Comparison of ENCODE assay signal across 8 mouse cellular contexts in genomic region chr11:69795983-69796435, GRCm38 (mm10). TPM values are rescaled to one million over a fixed set of nuclear protein-coding genes. Genes with fewer than 3 reads are reported as not detected.
DNase-seq lines count a peak whose midpoint lies in the region; ATAC-seq and TF ChIP-seq lines count a peak whose summit lies in the region.

No protein-coding gene starts in this region.

- H3K9ac ChIP-seq in kidney, postnatal 0 days (ENCODE audit: low read depth, low read length): peak overlapping the region; percentile 67; the same call in 1 of the 2 replicates
- no peak overlapping the region; the same call in 1 of the 2 replicates for H3K9ac ChIP-seq in embryonic facial prominence, embryonic 11.5 days (replicated peaks; ENCODE audit: low read length)
- no peak overlapping the region for H3K9ac ChIP-seq in hindbrain, embryonic 15.5 days
- no peak overlapping the region for H3K9ac ChIP-seq in midbrain, postnatal 0 days (replicated peaks; ENCODE audit: low read length, poor library complexity, severe bottlenecking)

- H3K27ac ChIP-seq in kidney, postnatal 0 days: no peak overlapping the region
- H3K27ac ChIP-seq in embryonic facial prominence, embryonic 11.5 days (replicated peaks; ENCODE audit: low read depth, low read length): no peak overlapping the region
- H3K27ac ChIP-seq in hindbrain, embryonic 15.5 days (replicated peaks): no peak overlapping the region
- H3K27ac ChIP-seq in midbrain, postnatal 0 days (ENCODE audit: low read depth, low read length): no peak overlapping the region

- no peak for ATAC-seq in kidney, postnatal 0 days (replicated peaks; ENCODE audit: low FRiP score, low read depth)
- ATAC-seq in embryonic facial prominence, embryonic 11.5 days (replicated peaks; ENCODE audit: insufficient number of reproducible peaks, low FRiP score, low TSS enrichment, low read depth): no peak
- ATAC-seq in hindbrain, embryonic 15.5 days (ENCODE audit: low FRiP score, low read depth): no peak
- no peak for ATAC-seq in midbrain, postnatal 0 days (ENCODE audit: low FRiP score)
- no peak for ATAC-seq in cerebellum, adult (ENCODE audit: insufficient number of reproducible peaks, low FRiP score, low TSS enrichment)

- peak overlapping the region; percentile 95 for H3K4me2 ChIP-seq in kidney, postnatal 0 days (ENCODE audit: low read length)
- H3K4me2 ChIP-seq in embryonic facial prominence, embryonic 11.5 days (ENCODE audit: low read depth, low read length): peak overlapping the region; percentile 80
- H3K4me2 ChIP-seq in hindbrain, embryonic 15.5 days: peak overlapping the region; percentile 89
- peak overlapping the region; percentile 80 for H3K4me2 ChIP-seq in midbrain, postnatal 0 days (ENCODE audit: low read depth, low read length, poor library complexity, severe bottlenecking)

- peaks cover 18% of the 10 kb centered on the region for H3K4me1 ChIP-seq in kidney, postnatal 0 days (replicated peaks; ENCODE audit: insufficient read depth, low read length)
- peaks cover 12% of the 10 kb centered on the region; the same call in 1 of the 2 replicates for H3K4me1 ChIP-seq in embryonic facial prominence, embryonic 11.5 days (ENCODE audit: control insufficient read depth, insufficient read depth, low read length)
- H3K4me1 ChIP-seq in hindbrain, embryonic 15.5 days (replicated peaks): peaks cover 32% of the 10 kb centered on the region
- peaks cover 8% of the 10 kb centered on the region; the same call in 1 of the 2 replicates for H3K4me1 ChIP-seq in midbrain, postnatal 0 days (ENCODE audit: insufficient read depth, low read length)

- TF ChIP-seq CTCF in kidney, postnatal 0 days (IDR thresholded peaks at IDR 0.05; ENCODE audit: low read depth): no peak
- TF ChIP-seq CTCF in midbrain, postnatal 0 days (IDR thresholded peaks at IDR 0.05): no peak

- intact Hi-C loops in left cerebral cortex, postnatal 4 days (cut with DNase I): no loop called here

- H3K27me3 ChIP-seq in kidney, postnatal 0 days (ENCODE audit: insufficient read depth, low read length): no peaks in the 10 kb centered on the region
- peaks cover 17% of the 10 kb centered on the region for H3K27me3 ChIP-seq in embryonic facial prominence, embryonic 11.5 days (ENCODE audit: control insufficient read depth, insufficient read depth, low read length)
- peaks cover 17% of the 10 kb centered on the region; the same call in 1 of the 2 replicates for H3K27me3 ChIP-seq in hindbrain, embryonic 15.5 days
- no peaks in the 10 kb centered on the region; the same call in 1 of the 2 replicates for H3K27me3 ChIP-seq in midbrain, postnatal 0 days (ENCODE audit: insufficient read depth, low read length)

- no peak for DNase-seq in kidney, postnatal 0 days (ENCODE audit: low spot score)
- DNase-seq in kidney, postnatal 10 days: no peak
- no peak for DNase-seq in embryonic facial prominence, embryonic 11.5 days (ENCODE audit: low spot score)
- no peak for DNase-seq in midbrain, postnatal 0 days (ENCODE audit: low spot score)
- DNase-seq in thymus, postnatal 10 days (ENCODE audit: low spot score in 2 of 2): no peak
- no peak for DNase-seq in left cerebral cortex, postnatal 4 days

- H3K36me3 ChIP-seq in kidney, postnatal 0 days (ENCODE audit: insufficient read depth, low read length): no peaks in the 10 kb centered on the region
- no peaks in the 10 kb centered on the region for H3K36me3 ChIP-seq in embryonic facial prominence, embryonic 11.5 days (replicated peaks; ENCODE audit: control insufficient read depth, insufficient read depth, low read depth, low read length)
- H3K36me3 ChIP-seq in hindbrain, embryonic 15.5 days: no peaks in the 10 kb centered on the region
- 0 out of 2 replicates have a peak, but pooled peaks cover 6% of the 10 kb centered on the region for H3K36me3 ChIP-seq in midbrain, postnatal 0 days (ENCODE audit: insufficient read depth, low read length)

- H3K4me3 ChIP-seq in kidney, postnatal 0 days (replicated peaks; ENCODE audit: low read depth, low read length): peak overlapping the region; percentile 50
- peak overlapping the region; percentile 40 for H3K4me3 ChIP-seq in embryonic facial prominence, embryonic 11.5 days (ENCODE audit: low read depth, low read length)
- H3K4me3 ChIP-seq in hindbrain, embryonic 15.5 days: peak overlapping the region; percentile 47
- H3K4me3 ChIP-seq in midbrain, postnatal 0 days (ENCODE audit: low read depth, low read length): peak overlapping the region; percentile 40

- no peaks in the 10 kb centered on the region for H3K9me3 ChIP-seq in kidney, postnatal 0 days (replicated peaks; ENCODE audit: low read length)
- H3K9me3 ChIP-seq in embryonic facial prominence, embryonic 11.5 days (replicated peaks; ENCODE audit: control insufficient read depth, low read length): no peaks in the 10 kb centered on the region
- H3K9me3 ChIP-seq in hindbrain, embryonic 15.5 days: no peaks in the 10 kb centered on the region
- H3K9me3 ChIP-seq in midbrain, postnatal 0 days (ENCODE audit: low read length): no peaks in the 10 kb centered on the region

- 2% methylated on average over 13 of the region's 13 CpGs for WGBS in kidney, postnatal 0 days
- 3% methylated on average over 13 of the region's 13 CpGs for WGBS in embryonic facial prominence, embryonic 11.5 days
- 4% methylated on average over 13 of the region's 13 CpGs for WGBS in hindbrain, embryonic 15.5 days
- WGBS in midbrain, postnatal 0 days: 5% methylated on average over 12 of the region's 13 CpGs

RNA-seq across cellular contexts. Expression of gene Chrnb1, which starts 0.3 kb away (rescaled TPM):
- polyA plus RNA-seq in kidney, postnatal 0 days (2015; fragmentation: Nextera tagmentation; extraction: Ambion mirVana): 12.0 and 12.1 TPM in 2 replicates
- polyA plus RNA-seq in embryonic facial prominence, embryonic 11.5 days (2014; fragmentation: Nextera tagmentation; extraction: Ambion mirVana): 3.0 and 3.6 TPM in 2 replicates
- polyA plus RNA-seq in hindbrain, embryonic 15.5 days (2015; fragmentation: Nextera tagmentation; extraction: Ambion mirVana): 1.2 and 2.2 TPM in 2 replicates
- 1.5 and 1.6 TPM in 2 replicates for total RNA-seq in midbrain, postnatal 0 days (2014; rRNA removed)
- polyA plus RNA-seq in midbrain, postnatal 0 days (2015; fragmentation: Nextera tagmentation; extraction: Ambion mirVana): 1.1 TPM in 2 replicates
- total RNA-seq in left cerebral cortex, postnatal 4 days (2021): 1 to 10 TPM in 1 of 2 experiments, under 1 TPM in 1; 0.48 to 1.5 TPM

RNA-seq across cellular contexts. Expression of gene Fgf11, which starts 5.6 kb away (rescaled TPM):
- polyA plus RNA-seq in kidney, postnatal 0 days (2015; fragmentation: Nextera tagmentation; extraction: Ambion mirVana): 0.63 and 0.98 TPM in 2 replicates
- polyA plus RNA-seq in embryonic facial prominence, embryonic 11.5 days (2014; fragmentation: Nextera tagmentation; extraction: Ambion mirVana): 0.92 and 0.97 TPM in 2 replicates
- polyA plus RNA-seq in hindbrain, embryonic 15.5 days (2015; fragmentation: Nextera tagmentation; extraction: Ambion mirVana): 5.7 and 7.1 TPM in 2 replicates
- total RNA-seq in midbrain, postnatal 0 days (2014; rRNA removed): 12.7 and 16.4 TPM in 2 replicates
- polyA plus RNA-seq in midbrain, postnatal 0 days (2015; fragmentation: Nextera tagmentation; extraction: Ambion mirVana): 2.6 and 2.8 TPM in 2 replicates
- total RNA-seq in left cerebral cortex, postnatal 4 days (2021): 10 to 100 TPM; 25.2 to 29.6 TPM

RNA-seq across cellular contexts. Expression of gene Tmem102, which starts 9.4 kb away (rescaled TPM):
- 22.9 and 23.0 TPM in 2 replicates for polyA plus RNA-seq in kidney, postnatal 0 days (2015; fragmentation: Nextera tagmentation; extraction: Ambion mirVana)
- 2.1 and 2.8 TPM in 2 replicates for polyA plus RNA-seq in embryonic facial prominence, embryonic 11.5 days (2014; fragmentation: Nextera tagmentation; extraction: Ambion mirVana)
- 1.1 and 2.0 TPM in 2 replicates for polyA plus RNA-seq in hindbrain, embryonic 15.5 days (2015; fragmentation: Nextera tagmentation; extraction: Ambion mirVana)
- total RNA-seq in midbrain, postnatal 0 days (2014; rRNA removed): 0.16 TPM in 1 of 2 replicates, not detected in the other
- polyA plus RNA-seq in midbrain, postnatal 0 days (2015; fragmentation: Nextera tagmentation; extraction: Ambion mirVana): 0.80 and 0.94 TPM in 2 replicates
- not detected for total RNA-seq in left cerebral cortex, postnatal 4 days (2021)

RNA-seq across cellular contexts. Expression of gene Gm39566, which starts 19.1 kb away (rescaled TPM):
- not detected in 2 replicates for polyA plus RNA-seq in kidney, postnatal 0 days (2015; fragmentation: Nextera tagmentation; extraction: Ambion mirVana)
- polyA plus RNA-seq in embryonic facial prominence, embryonic 11.5 days (2014; fragmentation: Nextera tagmentation; extraction: Ambion mirVana): not detected in 2 replicates
- not detected in 2 replicates for polyA plus RNA-seq in hindbrain, embryonic 15.5 days (2015; fragmentation: Nextera tagmentation; extraction: Ambion mirVana)
- not detected in 2 replicates for total RNA-seq in midbrain, postnatal 0 days (2014; rRNA removed)
- not detected in 2 replicates for polyA plus RNA-seq in midbrain, postnatal 0 days (2015; fragmentation: Nextera tagmentation; extraction: Ambion mirVana)
- not detected for total RNA-seq in left cerebral cortex, postnatal 4 days (2021)

RNA-seq across cellular contexts. Expression of gene Spem2, which starts 22.3 kb away (rescaled TPM):
- polyA plus RNA-seq in kidney, postnatal 0 days (2015; fragmentation: Nextera tagmentation; extraction: Ambion mirVana): not detected in 2 replicates
- not detected in 2 replicates for polyA plus RNA-seq in embryonic facial prominence, embryonic 11.5 days (2014; fragmentation: Nextera tagmentation; extraction: Ambion mirVana)
- polyA plus RNA-seq in hindbrain, embryonic 15.5 days (2015; fragmentation: Nextera tagmentation; extraction: Ambion mirVana): not detected in 2 replicates
- total RNA-seq in midbrain, postnatal 0 days (2014; rRNA removed): not detected in 2 replicates
- polyA plus RNA-seq in midbrain, postnatal 0 days (2015; fragmentation: Nextera tagmentation; extraction: Ambion mirVana): not detected in 2 replicates
- total RNA-seq in left cerebral cortex, postnatal 4 days (2021): not detected
